Mouse (Mus musculus) kidney, postnatal 0 days (tissue): Measurements from ENCODE around the gene Ctsc. TPM values are rescaled to one million over a fixed set of nuclear protein-coding genes. Genes with fewer than 3 reads are reported as not detected.

Experiments used
- ATAC-seq: fragments of 200-750 bp; cut with Nextera tagmentation; replicated peaks from 2 replicates; pipeline ENCODE4 v1.8.0; 2017; ENCODE audit warnings: low read depth, moderate number of reproducible peaks, moderate TSS enrichment, moderate library complexity; ENCODE audit not compliant: low FRiP score
- DNase-seq: peaks from one replicate; pipeline ENCODE4 v3.0.0-alpha.2; 2016; ENCODE audit warnings: low spot score
- H3K27ac ChIP-seq: fragments of 300-500 bp; sonication (generic); 2 replicates; pipeline ENCODE4 v1.5.1; 2014; ENCODE audit warnings: mild to moderate bottlenecking
- H3K27me3 ChIP-seq: fragments of 300-500 bp; sonication (generic); 2 replicates; pipeline ENCODE4 v1.6.1; 2014; ENCODE audit warnings: low read length, mixed read lengths; ENCODE audit not compliant: insufficient read depth
- H3K36me3 ChIP-seq: fragments of 300-500 bp; sonication (generic); 2 replicates; pipeline ENCODE4 v1.6.1; 2014; ENCODE audit warnings: low read length, mixed read lengths; ENCODE audit not compliant: insufficient read depth
- H3K4me1 ChIP-seq: fragments of 300-500 bp; sonication (generic); replicated peaks from 2 replicates; pipeline ENCODE4 v1.6.1; 2014; ENCODE audit warnings: antibody characterized with exemption, low read length, mixed read lengths; ENCODE audit not compliant: insufficient read depth
- H3K4me2 ChIP-seq: fragments of 300-500 bp; sonication (generic); 2 replicates; pipeline ENCODE4 v1.6.1; 2014; ENCODE audit warnings: mild to moderate bottlenecking, low read length, moderate library complexity, mixed read lengths
- H3K4me3 ChIP-seq: fragments of 300-500 bp; sonication (generic); replicated peaks from 2 replicates; pipeline ENCODE4 v1.5.1; 2014; ENCODE audit warnings: low read depth, low read length
- H3K9ac ChIP-seq: fragments of 300-500 bp; sonication (generic); 2 replicates; pipeline ENCODE4 v1.6.1; 2014; ENCODE audit warnings: low read depth, low read length
- H3K9me3 ChIP-seq: fragments of 300-500 bp; sonication (generic); replicated peaks from 2 replicates; pipeline ENCODE4 v1.6.1; 2016; ENCODE audit warnings: low read length, inconsistent platforms, mixed read lengths
- CTCF ChIP-seq: IDR thresholded peaks from 2 replicates; pipeline ENCODE4 v1.5.1; 2016; ENCODE audit warnings: antibody characterized with exemption, low read depth, mild to moderate bottlenecking, moderate library complexity
- WGBS: fragments of 180-500 bp; shearing (Covaris S2); extraction: QIAGEN DNeasy Blood & Tissue Kit; methylation state at CpG from one replicate; pipeline ENCODE4 v1.1.7; 2014; 5-methylcytosine and 5-hydroxymethylcytosine counted together
- polyA plus RNA-seq: library from polyadenylated mRNA; unstranded; fragments of >200 nt; fragmentation: Nextera tagmentation; extraction: Ambion mirVana; gene quantifications from 2 replicates; pipeline ENCODE4 v1.2.1, GENCODE M21; 2015

The Ctsc gene
- polyA plus RNA-seq, 1 experiment from 2014 or later = 48.0 TPM

- Histone ChIP-seq H3K27ac (no peak overlapping the region), H3K9ac (no peak overlapping the region), H3K9me3 (no peaks in the 10 kb centered on the region), H3K36me3 (no peaks in the 10 kb centered on the region), H3K4me3 (no peak overlapping the region), H3K27me3 (no peaks in the 10 kb centered on the region), H3K4me2 (no peak overlapping the region), H3K4me1 (peaks cover 4% of the 10 kb centered on the region; the same call in 1 of the 2 replicates)
- WGBS = 41% methylated on average over 2 of the region's 2 CpGs
- DNase-seq (peak; percentile 33), ATAC-seq (no peak)
- no peak for TF ChIP-seq CTCF
Measured at GRCm38 (mm10) chr7:88271531-88271930, 6.4 kb upstream of the Ctsc start.

- no peak for ATAC-seq
- Histone ChIP-seq H3K27me3 (no peaks in the 10 kb centered on the region), H3K36me3 (no peaks in the 10 kb centered on the region), H3K4me2 (peak overlapping the region; percentile 62), H3K27ac (no peak overlapping the region), H3K4me1 (no peaks in the 10 kb centered on the region), H3K4me3 (peak overlapping the region; percentile 37), H3K9ac (no peak overlapping the region), H3K9me3 (no peaks in the 10 kb centered on the region)
- DNase-seq = no peak
- 43% methylated on average over 7 of the region's 7 CpGs for WGBS
- TF ChIP-seq CTCF = no peak
Measured at GRCm38 (mm10) chr7:88276914-88277765, 745 bp upstream of the Ctsc start.

GRCm38 (mm10) chr7:88278628-88279196 lies 827 bp downstream of the Ctsc start:
- no peak for TF ChIP-seq CTCF
- Histone ChIP-seq H3K9ac (no peak overlapping the region), H3K4me1 (no peaks in the 10 kb centered on the region), H3K4me2 (peak overlapping the region; percentile 62), H3K9me3 (no peaks in the 10 kb centered on the region), H3K27ac (no peak overlapping the region), H3K4me3 (peak overlapping the region; percentile 37), H3K36me3 (no peaks in the 10 kb centered on the region), H3K27me3 (no peaks in the 10 kb centered on the region)
- DNase-seq (no peak), ATAC-seq (no peak)
- WGBS = 39% methylated on average over 8 of the region's 8 CpGs

GRCm38 (mm10) chr7:88285276-88285675 lies 7.4 kb downstream of the Ctsc start:
- H3K9me3 ChIP-seq = no peaks in the 10 kb centered on the region
- 80% methylated on average over 3 of the region's 3 CpGs for WGBS
- no peaks in the 10 kb centered on the region for H3K27me3 ChIP-seq
- TF ChIP-seq CTCF = no peak
- no peaks in the 10 kb centered on the region for H3K4me1 ChIP-seq
- no peaks in the 10 kb centered on the region for H3K36me3 ChIP-seq
- no peak overlapping the region for H3K27ac ChIP-seq
- no peak overlapping the region for H3K9ac ChIP-seq
- DNase-seq (no peak), ATAC-seq (no peak)
- no peak overlapping the region for H3K4me3 ChIP-seq
- H3K4me2 ChIP-seq = no peak overlapping the region

GRCm38 (mm10) chr7:88291036-88291435 lies 13.2 kb downstream of the Ctsc start:
- no peak for ATAC-seq
- no peaks in the 10 kb centered on the region for H3K27me3 ChIP-seq
- no peak for TF ChIP-seq CTCF
- H3K27ac ChIP-seq = no peak overlapping the region
- H3K9me3 ChIP-seq = no peaks in the 10 kb centered on the region
- no peak for DNase-seq
- no peak overlapping the region for H3K9ac ChIP-seq
- 60% methylated on average over 2 of the region's 2 CpGs for WGBS
- H3K4me2 ChIP-seq = no peak overlapping the region
- no peaks in the 10 kb centered on the region for H3K36me3 ChIP-seq
- H3K4me3 ChIP-seq = no peak overlapping the region
- no peaks in the 10 kb centered on the region for H3K4me1 ChIP-seq

- H3K9me3 ChIP-seq = no peaks in the 10 kb centered on the region
- no peak for DNase-seq
- no peaks in the 10 kb centered on the region for H3K4me1 ChIP-seq
- no peak overlapping the region for H3K4me3 ChIP-seq
- ATAC-seq = no peak
- TF ChIP-seq CTCF = no peak
- WGBS = 72% methylated on average over 2 of the region's 2 CpGs
- H3K36me3 ChIP-seq = no peaks in the 10 kb centered on the region
- no peak overlapping the region for H3K4me2 ChIP-seq
- no peak overlapping the region for H3K9ac ChIP-seq
- H3K27ac ChIP-seq = no peak overlapping the region
- no peaks in the 10 kb centered on the region for H3K27me3 ChIP-seq
Measured at GRCm38 (mm10) chr7:88292044-88292443, 14.2 kb downstream of the Ctsc start.
